Mouse (Mus musculus) right cerebral cortex, adult 18-20 months (tissue): ENCODE measurements around the gene Acot11.
"Not testable (repeated sequence)": the region's sequence is repeated elsewhere in the genome, so short reads cannot be mapped to it uniquely, and the experiment has no call there.

Experiments
- DNase-seq: peaks from one replicate; pipeline ENCODE4 v3.0.0; 2022; ENCODE audit warnings: mixed read lengths

The Acot11 gene

GRCm38 (mm10) chr4:106807287-106807686 is 2.5 kb upstream of the Acot11 start:
- no peak for DNase-seq

DNA sequence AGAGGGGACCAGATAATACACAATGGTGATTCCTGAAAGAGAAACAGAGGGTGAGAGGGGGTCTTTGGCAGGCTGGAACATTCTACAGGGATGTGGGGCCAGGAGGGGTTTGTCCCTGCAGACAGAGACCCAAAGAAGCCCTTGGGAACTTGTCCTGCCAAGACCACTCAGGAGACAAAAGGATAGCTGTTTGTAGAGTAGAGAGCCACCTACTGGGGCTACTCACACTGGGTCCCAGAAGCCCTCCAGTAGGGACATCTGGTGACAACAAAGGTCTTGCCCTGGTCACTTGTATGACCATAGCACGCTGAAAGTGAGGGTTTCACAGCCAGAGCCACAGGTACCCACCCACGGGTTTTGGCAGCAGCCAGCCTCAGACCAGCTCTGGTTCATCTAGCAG is 1.1 kb upstream of the Acot11 start:
- no peak for DNase-seq

DNA sequence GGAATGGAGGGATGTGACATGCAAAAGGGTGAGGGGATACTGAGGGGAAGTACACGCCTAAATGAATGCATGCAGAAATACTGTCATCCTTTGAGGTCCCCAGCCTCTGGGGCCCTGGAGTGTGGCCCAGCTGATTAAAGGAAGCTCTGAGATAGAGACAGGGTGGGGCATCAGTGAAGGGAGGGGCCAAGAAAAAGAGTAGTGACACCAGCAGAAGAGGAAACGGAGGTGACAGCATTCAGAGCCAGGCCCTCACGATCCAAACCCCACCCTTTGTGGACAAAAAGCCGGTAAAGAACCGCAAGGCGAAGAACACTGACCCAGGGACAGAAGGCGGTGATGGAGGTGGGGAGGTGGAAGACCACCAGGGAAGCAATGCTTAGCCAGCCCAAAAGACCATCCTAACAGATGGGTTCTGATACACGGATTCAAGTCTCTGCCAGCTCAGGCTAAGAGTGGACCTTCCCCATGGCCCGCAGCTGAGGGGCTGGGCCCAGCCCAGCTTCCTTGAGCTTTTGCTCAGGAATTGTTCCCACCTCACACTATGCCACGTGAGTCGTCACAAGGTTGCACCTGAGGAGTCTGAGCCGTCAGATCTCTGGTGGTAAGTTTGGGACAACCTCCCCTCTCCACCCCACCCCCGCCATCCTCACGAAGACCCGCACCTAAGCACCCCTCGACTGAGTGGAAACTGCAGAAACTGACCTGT is 443 bp downstream of the Acot11 start:
- no peak for DNase-seq

GRCm38 (mm10) chr4:106803781-106804180 is 1.0 kb downstream of the Acot11 start:
- DNase-seq: no peak

DNA sequence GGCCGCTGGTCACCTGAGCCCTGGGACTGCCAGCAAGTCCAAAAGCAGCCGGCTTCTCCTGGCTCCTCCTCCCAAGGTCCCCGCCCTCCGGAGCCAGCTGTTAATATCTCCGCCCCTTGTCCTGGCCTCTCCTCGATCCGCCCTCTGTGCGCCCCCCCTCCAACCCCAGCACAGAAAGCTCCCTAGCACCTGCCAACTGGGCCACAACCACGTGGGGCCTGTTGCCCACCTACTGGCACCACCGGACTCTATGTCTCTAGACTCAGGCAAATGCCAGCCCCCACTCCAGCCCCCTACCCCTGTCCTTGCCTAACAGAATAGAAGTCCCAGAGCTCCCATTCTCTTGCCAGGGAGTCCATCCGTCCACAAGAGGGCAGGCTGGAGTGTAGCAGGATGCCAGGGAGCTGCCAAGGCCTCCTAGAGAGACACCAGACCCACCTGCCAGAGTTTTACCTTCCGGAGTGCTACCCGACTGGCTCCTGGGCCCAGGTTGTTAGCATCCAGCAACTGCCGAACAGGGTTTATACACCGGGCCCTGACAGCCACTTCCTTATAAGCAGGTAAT is 4.9 kb downstream of the Acot11 start:
- peak; percentile 80 for DNase-seq

DNA sequence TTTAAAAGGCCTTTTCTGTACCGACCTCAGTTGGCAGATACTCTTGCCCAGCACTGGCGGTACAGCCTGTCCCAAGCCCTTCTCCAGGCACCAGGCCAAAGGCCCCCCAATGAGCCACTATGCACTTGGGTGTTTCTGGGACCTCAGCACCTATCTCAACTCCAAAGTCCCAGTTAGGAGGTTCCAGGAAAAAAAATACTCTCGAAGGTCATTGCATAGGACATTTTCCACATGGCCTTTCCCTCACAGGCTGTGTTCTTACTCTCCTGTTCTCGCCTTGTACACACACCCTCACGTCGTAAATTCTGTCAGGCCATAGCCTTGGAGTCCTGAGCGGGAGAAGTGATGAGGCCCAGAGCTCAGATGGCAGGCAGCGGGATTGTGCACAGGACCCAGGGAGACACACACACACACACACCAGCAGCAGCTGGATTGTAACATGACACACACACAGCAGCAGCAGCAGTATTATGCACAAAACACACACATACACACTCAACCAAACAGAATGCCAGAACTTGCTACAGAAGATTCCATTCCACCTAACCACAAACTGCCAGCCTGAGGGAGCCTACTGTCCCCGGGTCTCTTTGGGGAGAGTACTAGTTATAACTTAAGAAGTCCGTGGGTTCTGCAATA is 5.8 kb downstream of the Acot11 start:
- DNase-seq: peak; percentile 59

DNA sequence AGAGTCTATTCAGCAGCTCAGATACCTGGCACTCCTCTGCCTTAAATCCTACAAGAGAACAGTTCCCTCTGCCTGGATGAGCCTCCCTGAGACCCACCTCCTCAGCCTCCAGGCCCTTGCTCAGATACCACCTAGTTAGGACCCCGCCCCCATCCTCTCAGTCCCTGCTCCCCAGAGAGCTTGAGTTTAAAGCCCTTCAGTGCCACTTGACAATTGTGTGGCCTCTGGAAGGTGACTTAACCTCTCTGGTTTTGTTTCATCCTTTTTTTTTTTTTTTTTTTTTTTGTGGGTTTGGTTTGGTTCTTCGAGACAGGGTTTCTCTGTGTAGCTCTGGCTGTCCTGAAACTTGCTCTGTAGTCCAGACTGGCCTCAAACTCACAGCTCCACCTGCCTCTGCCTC is 9.5 kb downstream of the Acot11 start:
- no peak for DNase-seq

DNA sequence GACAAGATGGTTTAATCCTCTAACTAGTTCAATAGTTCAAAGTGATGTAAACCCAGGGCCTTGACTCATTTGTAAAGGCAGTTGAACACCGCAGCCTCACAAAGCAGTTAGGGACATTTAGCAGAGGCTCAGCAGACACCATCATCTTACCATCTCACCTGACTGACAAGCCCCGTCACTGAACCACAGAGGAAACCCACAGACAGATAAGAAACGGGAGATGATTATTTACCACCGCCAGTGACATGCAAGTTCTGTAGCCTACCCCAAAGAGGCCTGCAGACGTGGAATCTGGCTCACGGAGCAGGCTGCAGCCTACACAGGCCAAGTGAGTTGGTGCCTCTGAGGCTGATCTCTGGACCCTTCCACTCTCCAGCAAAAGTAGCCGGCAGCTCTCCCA is 10.6 kb downstream of the Acot11 start:
- DNase-seq: no peak

- DNase-seq: not testable (repeated sequence)
Measured at GRCm38 (mm10) chr4:106793826-106794225, 11.0 kb downstream of the Acot11 start.

GRCm38 (mm10) chr4:106792276-106792675 is 12.5 kb downstream of the Acot11 start:
- no peak for DNase-seq

DNA sequence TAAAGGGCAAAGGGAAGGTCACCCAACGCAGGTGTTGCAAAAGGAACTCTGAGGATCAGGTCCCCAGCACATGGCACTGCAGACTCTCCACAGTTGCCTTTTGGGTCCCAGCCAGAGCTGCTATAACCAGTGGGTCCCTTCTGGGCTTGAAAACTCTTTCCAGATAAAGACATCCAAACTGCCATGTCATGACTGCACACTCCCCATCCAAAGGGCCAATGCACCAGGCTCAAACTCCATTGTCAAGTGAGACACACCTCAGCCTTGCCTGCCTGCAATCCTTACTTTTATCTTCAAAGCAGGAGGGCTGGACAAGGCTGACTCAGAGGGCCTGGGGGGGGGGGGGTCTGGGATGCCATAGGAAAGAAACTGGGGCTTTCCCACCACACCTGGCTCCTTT is 13.9 kb downstream of the Acot11 start:
- DNase-seq: no peak

DNA sequence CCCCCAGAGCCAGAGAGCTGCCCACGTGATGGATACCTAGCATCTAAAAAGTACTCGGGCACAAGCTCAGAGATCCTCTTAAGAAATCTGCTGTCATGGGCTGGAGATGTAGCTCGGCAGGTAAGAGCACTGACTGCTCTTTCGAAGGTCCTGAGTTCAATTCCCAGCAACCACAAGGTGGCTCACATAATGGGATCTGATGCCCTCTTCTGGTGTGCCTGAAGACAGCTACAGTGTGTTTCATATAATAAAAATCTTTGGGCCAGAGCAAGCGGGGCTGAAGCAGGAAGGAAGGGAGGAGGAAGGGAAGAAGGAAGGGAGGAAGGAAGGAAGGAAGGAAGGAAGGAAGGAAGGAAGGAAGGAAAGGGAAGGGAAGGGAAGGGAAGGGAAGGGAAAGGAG is 14.6 kb downstream of the Acot11 start:
- not testable (repeated sequence) for DNase-seq

DNA sequence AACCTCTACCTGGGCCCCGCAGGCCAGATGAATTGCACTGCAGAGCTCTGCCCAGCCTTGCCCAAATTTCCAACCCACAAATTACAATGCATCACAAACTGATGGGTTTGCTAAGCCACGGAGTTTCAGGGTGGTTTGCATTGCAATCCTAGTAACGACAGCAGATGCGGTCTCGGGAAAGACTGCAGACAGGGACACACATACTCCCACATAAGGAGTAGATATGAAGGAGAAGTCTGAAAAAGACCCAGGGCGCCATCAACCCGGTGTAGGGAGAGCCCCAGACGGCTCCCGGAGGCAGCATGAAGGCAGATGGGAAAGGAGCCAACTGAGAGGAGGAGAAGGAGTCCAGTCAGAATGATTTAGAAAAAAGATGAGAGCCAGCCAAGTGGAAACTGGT is 15.1 kb downstream of the Acot11 start:
- DNase-seq: peak; percentile 71

GRCm38 (mm10) chr4:106788627-106789026 is 16.2 kb downstream of the Acot11 start:
- DNase-seq: no peak

- DNase-seq: peak; percentile 67
Measured at GRCm38 (mm10) chr4:106787830-106788229, 17.0 kb downstream of the Acot11 start.

DNA sequence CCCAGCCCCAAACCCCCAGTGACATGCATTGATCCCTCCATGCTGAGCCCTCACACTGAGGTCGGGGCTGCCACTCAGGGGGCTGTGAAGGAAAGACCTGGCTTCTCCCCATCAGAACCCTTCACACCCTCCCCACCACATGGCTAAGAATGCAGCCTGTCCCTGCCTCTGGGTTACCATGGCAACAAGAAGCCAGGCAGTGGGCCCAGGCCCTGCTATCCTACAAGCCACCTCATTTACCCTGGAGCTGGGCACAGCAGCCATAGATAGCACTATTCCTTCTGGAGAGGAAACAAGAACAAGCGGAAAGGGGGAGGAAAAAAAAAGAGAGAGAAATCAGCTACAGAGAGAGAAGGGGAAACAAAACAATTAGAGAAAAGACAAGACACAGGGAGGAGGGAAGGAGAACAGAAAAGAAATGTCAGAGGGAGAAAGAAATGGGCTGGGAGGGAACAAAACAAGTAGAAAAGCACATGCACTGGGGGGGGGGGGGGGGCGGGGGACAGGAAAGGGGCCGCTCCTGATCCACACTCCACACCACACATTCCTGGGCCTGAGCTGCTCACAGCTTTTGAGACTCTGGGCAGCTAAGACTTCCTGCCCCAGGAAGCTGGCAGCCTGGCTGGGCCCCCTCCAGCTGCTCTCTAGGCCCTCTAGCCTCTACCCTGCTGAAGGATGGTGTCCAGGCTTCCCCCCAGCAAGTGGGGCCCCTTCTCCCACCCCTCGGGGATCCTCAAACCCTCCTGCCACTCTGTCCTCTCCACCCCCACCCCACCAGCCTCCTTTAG is 18.9 kb downstream of the Acot11 start:
- DNase-seq: peak; percentile 85

GRCm38 (mm10) chr4:106785345-106785744 is 19.5 kb downstream of the Acot11 start:
- DNase-seq: no peak

GRCm38 (mm10) chr4:106784806-106785205 is 20.0 kb downstream of the Acot11 start:
- no peak for DNase-seq

DNA sequence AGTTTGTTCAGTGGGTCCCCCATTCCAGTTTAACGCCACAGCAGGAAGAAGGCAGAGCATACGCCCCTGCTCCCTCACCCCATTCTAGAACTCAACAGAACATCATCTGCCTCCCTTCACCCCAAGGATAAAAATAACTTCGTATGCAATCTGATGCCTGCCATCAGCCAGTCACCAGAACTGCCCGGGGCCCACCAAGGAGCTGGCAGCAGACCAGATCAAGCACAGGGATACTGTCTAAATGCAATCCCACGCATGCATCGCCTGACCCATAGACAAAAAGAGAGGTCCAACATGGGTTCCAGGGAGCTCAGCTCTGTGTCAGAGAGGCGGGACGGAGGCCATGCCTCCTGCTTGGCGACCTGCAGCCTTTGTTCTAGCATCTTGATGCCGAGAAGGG is 21.7 kb downstream of the Acot11 start:
- no peak for DNase-seq

GRCm38 (mm10) chr4:106780045-106780444 is 24.8 kb downstream of the Acot11 start:
- DNase-seq: peak; percentile 43

DNA sequence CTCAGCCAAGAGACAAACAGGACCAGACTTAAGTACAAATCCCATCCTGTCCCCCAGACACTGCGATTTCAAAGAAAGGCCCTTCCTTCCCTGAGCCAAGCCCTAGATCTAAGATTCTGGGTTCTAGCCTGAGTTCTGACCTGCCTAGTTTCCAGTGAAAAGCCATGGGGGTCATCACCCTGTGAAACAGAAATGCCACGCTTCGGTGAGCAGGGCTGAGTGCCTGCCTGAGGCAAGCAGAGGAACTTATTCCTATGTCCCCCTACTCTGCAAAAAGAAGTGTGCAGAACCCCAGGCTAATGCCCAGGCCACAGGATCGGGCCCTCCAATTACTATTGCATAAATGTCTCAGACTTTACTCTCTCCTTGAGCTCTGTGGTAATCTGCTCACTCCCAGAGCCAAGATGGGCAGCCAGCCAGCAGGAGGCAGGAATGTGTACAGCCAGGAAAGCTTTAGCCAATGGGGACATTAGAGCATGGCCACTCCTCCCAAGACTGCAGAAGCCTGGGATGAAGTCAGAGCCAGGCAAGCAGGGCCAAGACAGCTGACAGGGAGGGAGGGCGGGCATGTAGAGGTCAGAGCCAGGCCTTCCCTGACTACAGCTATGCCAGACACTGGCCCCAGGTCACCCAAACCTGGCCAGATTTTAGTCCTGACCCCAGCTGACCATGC is 26.5 kb downstream of the Acot11 start:
- peak; percentile 90 for DNase-seq

DNA sequence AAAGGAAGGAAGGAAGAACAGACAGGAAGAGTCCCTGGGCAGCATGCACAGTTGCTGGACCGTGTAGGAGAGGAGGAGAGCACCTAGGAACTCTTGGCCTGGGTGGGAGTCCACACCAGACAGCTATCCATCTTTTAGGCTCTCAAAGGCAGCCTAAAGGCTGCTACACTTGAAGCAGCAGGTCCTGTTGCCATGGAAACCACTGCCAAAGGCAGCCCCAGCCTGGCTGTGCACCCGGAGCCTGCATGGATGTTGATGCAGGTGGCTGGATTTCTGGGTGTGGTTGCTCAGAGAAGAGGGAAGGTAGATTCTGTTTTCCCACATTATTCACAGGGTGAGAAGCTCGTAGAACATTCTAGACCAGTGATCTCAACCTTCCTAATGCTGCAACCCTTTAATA is 27.8 kb downstream of the Acot11 start:
- peak; percentile 79 for DNase-seq

DNA sequence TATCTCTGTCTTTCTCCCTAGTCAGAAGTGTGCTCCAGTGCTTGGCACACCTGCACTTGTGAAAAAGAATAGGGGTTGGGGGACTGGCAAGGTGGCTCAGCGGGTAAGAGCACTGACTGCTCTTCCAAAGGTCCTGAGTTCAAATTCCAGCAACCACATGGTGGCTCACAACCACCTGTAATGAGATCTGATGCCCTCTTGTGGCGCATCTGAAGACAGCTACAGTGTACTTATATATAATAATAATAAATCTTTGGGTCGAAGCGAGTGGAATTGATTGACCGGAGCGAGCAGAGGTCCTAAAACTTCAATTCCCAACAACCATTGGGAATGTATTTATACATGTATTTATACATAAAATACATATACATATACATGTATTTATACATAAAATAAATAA is 29.0 kb downstream of the Acot11 start:
- DNase-seq: not testable (repeated sequence)
